Mouse (Mus musculus) spleen, postnatal 0 days (tissue): ENCODE results near the gene Taz. TPM values are rescaled to one million over a fixed set of nuclear protein-coding genes. Genes with fewer than 3 reads are reported as not detected.

Experiments used
- polyA plus RNA-seq: library from polyadenylated mRNA; unstranded; fragments of >200 nt; fragmentation: Nextera tagmentation; extraction: Ambion mirVana; gene quantifications from 2 replicates; pipeline ENCODE4 v1.2.1, GENCODE M21; 2015

Taz gene
- polyA plus RNA-seq, result 42.8 and 48.5 TPM in 2 replicates

DNA sequence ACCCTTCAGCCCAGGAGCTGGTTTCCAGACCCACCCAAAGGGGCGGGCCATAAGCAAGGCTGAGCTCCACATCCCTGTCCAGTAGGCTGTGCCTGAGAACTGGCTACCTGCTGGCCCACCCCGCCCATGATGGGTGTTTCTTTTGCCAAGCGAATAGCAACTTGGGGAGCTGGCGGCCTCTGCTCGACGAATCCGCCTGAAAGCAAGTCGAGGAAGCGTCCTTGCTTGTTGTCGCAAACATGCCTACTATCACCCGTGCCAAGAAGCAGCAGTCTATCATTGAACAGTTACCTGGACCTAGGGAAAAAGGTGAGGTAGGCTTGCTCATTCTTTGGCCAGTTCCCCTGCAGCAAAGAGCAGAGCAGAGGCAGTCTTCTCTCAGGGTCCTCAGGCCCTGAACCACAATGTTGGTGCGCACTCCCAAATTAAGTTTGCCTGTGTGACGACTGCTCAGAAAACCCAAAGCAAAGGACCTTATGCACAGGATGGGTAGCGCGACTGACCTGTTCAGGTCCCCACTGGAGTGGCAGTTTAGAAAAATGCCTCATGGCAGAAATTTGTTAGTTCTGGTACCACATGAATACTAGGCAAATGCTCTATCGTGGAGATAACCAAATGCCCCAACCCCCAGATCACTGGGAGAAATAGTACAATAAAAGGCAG is at the start of gene Taz, which contains the start of gene Dnase1l1:
Taz (plus strand) TSS at position 181 of the 663 bp plus-strand sequence.
Dnase1l1 (minus strand) TSS at position 606 of the 663 bp plus-strand sequence.

DNA sequence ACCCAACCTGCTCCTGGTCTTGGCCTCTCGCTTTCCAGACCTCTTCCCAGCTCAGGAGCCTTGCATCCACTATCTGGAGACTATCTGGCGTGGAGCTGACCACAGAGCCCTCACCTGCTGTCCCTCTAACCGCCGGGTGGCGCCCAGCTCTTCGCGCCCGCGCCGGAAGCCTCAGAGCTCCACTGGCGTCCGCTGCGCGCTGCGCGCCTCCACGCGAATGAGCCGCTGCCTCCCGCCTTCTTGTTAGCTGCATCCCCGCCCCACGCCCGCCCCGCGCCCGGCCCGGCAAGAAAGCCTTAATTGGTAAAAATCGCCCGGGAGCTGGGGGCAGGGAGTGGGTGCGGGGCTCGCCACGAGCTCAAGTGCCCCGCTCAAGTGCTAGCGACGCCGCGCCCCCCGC is 32.1 kb upstream of the Taz start, which contains the start of gene Flna:
Flna (minus strand) TSS at position 206 of the 400 bp plus-strand sequence.

DNA sequence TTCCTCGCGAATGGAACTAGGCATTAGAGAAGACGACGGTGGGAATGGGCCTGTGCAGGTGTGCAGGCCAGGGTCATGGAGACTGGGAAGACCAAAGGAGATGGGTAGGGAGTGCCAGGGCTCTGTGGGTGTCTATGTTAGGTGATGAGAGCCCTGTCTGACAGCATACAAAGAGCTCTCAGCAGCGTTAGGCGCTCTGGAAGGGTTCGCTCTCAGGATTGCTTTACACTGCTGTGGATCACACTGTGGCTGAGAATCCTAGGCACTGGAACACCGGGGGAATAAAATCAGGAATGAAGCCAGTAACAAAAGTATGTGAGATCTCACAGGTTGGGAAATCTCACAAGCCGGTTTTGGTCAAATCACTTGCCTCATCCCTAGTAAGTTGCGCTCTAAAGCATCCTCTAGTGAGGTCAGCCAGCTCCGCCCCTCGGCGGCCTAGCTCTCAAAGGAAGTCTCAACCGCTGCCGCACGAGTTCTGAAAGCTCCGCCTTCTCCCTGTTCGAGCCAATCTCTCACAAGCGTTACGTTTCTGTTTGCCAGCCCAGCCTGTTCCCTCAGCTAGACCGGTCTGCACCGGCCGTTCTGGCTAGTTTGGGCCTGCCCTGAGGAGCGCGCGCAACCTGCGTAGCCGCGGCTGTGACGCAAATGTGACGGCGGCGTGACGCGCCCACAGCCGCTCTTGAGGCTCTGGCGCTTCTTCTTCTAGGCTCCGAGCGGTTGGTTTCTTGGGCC is 27.4 kb upstream of the Taz start, which contains the start of gene Emd:
Emd (plus strand) TSS at position 535 of the 735 bp plus-strand sequence.

DNA sequence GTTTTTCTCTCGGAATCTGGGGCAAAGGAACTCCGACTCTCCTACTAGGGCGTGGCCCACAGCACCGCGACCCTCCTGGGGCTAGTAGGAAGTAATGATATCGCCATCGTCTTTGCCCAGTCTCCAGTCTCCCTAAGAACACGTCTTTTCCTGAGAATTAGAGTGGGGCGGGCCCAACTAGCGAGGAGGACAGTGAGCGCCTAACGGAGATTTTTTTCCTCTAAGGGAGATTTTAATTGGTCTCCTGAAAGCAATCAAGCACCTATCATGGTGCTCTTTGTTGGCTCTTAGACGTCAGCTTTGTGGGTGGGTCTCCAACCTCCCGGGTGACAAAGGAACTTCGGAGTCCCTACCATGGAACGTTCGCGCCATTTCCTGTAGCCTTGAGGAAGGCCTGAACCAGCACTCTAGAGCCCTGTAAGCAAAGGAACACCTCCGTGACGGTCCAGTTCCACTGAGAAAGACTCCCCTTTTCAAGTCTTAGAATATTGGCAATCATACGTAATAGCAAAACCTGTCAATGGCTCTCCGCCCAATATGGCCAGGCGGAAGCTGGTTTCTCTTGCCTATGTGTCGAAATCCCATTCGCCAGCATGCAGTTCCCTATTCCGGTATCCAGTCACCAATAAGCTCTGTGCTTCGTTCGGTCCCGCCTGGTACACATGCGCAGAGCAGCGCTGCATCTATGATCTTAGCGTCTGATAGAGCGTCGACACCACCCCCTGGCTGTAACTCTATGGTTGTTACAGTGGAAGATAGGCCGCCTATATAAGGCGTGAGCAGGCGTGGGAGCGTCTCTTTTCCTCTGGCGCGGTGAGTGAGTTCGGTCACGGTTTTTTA is 11.4 kb upstream of the Taz start, which contains the start of gene Rpl10:
Rpl10 (plus strand) TSS at position 751 of the 840 bp plus-strand sequence.

DNA sequence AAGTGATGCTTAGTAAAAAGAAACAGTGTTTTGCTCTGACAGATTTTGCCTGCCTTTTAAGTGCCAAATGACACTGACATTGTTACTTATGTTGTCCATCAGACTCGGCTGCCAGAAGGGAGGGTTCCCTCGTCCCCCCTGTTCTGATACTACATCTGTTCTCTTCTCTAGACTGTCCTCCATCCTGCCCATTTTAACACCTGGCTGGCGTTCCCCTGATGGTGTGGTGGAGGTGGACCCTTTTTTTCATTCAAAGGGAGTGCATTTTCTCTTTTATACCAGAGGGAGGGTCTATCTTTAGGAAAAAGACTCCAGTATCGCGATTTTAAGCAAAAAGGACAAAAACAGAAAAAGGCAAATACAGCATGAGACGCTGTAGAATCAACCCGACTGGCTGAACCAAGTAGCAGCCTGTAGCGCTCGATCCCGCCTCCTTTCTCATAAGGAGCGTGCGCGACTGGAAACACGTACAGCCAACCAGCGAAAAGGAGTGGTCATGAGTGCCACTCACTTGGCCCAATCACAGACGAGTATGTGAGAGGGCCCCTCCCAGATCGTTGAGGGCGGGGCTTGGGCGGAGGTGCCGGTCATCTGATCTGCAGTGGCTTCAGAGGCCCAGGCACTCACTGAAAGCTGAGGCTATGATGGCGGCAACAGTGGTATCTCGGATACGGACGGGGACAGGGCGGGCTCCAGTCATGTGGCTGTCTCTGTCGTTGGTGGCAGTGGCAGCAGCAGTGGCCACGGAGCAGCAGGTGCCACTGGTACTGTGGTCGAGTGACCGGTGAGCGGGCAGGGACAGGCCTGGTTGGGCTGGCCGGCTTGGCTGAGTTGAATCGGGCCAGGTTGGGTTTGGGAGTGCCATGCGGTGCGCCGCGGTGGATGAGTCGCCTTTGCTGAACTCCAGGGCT is 15.1 kb downstream of the Taz start, which contains the start of gene Atp6ap1:
Atp6ap1 (plus strand) TSS at position 560 of the 911 bp plus-strand sequence.

DNA sequence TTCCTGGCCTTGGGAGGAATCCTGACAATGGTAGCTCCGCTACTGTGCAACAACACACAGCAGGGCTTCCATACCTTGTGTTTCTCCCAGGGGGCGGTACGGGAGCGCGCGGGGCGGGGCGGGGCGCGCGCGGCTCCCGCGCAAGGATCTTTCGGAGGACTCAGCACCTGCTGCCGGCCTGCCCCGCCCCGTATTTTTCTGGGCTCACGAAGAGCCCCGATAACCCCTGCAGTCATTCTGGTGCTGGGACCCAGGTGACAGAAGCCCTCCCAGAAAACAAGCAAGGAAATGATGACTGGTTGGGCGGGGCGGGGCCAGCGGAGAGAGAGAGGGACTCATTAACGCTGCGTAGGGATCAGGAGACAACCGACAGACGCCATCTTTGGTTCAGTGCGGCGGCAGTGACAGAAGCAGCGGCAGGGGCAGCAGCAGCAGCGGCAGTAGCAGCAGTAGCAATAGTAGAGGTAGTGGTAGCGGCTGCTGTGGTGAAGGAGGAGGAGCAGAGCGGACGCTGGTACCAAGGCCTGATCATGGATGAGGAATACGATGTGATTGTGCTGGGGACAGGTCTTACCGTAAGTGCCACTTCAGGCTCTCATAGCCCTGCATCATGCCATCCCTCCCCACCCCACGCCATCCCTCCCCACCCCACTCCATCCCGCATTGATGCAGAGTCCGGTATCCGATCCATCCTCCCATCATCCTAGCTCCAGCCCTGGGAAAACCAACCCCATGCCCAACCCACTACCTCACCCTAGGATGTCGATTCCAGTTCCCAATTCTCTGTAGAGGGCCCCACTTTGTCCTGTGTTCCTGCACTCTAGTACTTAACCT is 23.4 kb downstream of the Taz start, which contains the start of gene Gdi1:
Gdi1 (plus strand) TSS at position 132 of the 834 bp plus-strand sequence.

DNA sequence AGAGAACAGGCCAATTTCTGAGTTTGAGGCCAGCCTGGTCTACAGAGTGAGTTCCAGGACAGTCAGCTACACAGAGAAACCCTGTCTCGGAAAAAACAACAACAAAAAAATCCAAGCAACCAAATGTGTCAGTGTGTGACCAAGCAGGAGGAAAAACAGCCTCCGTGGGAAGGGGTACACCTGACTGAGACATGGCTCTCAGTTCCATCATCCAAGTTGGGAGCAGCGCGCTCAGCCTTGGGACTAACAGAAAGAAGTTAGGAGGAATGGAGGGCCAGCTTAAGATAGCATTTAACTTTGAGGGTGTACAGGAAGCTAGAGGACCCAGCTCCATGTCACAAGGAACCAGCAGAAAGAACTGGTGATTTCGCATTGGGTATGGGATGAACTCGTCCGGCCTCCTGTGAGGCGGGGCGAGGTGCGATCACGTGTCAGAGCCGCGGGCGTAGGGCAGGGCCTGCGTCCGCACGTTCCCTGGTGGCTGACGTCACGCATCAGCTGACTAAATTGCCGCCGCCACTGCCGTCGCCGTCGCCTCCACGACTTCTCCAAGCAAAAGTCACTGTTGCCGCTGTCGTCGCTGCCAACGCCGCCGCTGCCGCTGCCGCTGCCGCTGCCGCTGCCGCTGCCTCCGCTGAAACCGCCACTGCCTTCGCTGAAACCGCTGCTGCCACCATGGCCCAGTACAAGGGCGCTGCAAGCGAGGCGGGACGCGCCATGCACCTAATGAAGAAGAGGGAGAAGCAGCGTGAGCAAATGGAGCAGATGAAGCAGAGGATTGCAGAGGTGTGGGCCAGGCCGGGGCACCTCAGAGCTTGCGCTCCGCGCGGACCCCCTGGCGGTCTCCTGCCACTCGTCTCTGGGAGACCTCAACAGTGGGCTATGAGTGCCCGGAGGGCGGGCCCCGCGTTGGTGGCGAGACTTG is 31.1 kb downstream of the Taz start, which contains the start of gene Fam50a:
Fam50a (plus strand) TSS at position 494 of the 925 bp plus-strand sequence.

DNA sequence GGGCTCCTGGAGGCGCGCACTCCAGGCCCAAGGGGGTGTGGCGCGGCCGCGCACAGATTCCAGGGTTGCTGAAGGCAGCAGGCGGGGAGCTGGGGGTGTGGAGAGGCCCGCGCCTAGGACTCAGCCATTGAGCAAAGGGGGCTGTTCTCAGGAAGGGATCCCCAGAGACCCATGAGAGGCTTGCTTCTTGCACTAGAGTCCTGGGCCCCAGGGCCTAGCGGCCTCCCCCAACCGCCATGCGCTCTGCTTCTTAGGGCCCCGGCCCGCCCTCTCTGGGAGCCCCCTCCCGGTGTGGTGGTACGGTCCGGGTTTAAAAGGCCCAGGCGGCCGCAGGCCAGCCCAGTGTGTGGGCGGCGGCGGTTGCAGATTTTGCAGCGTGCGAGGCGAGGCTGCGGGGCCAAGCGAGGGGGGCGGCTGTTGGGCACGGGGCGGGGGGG is 47.0 kb downstream of the Taz start, which contains the start of gene Plxna3:
Plxna3 (plus strand) TSS at position 342 of the 437 bp plus-strand sequence.

Other genes starting within 250 kb of the Taz start
- not detected in 2 replicates for gene Opn1mw, start 154.4 kb upstream of the Taz start, polyA plus RNA-seq
- gene Mecp2, start 146.5 kb upstream of the Taz start, polyA plus RNA-seq, result 8.1 and 9.0 TPM in 2 replicates
- gene Tex28, start 114.1 kb upstream of the Taz start, polyA plus RNA-seq, result not detected in 2 replicates
- 0.05 TPM in 1 of 2 replicates, not detected in the other for gene Tktl1, start 104.7 kb upstream of the Taz start, polyA plus RNA-seq
- 107 and 134 TPM in 2 replicates for gene Flna, start 32.1 kb upstream of the Taz start, polyA plus RNA-seq
- gene Emd, start 27.2 kb upstream of the Taz start, polyA plus RNA-seq, result 14.7 and 15.4 TPM in 2 replicates
- gene Rpl10, start 11.1 kb upstream of the Taz start, polyA plus RNA-seq, result 740 and 747 TPM in 2 replicates
- 27.8 and 31.3 TPM in 2 replicates for gene Dnase1l1, start 425 bp downstream of the Taz start, polyA plus RNA-seq
- gene Atp6ap1, start 15.2 kb downstream of the Taz start, polyA plus RNA-seq, result 71.8 and 82.1 TPM in 2 replicates
- 59.5 and 73.3 TPM in 2 replicates for gene Gdi1, start 23.1 kb downstream of the Taz start, polyA plus RNA-seq
- gene Fam50a, start 31.1 kb downstream of the Taz start, polyA plus RNA-seq, result 35.4 and 36.9 TPM in 2 replicates
- 1.1 and 1.8 TPM in 2 replicates for gene Plxna3, start 47.2 kb downstream of the Taz start, polyA plus RNA-seq
- gene Lage3, start 71.7 kb downstream of the Taz start, polyA plus RNA-seq, result 74.6 and 77.4 TPM in 2 replicates
- 46.3 and 50.9 TPM in 2 replicates for gene Ubl4a, start 91.3 kb downstream of the Taz start, polyA plus RNA-seq
- 9.6 and 11.5 TPM in 2 replicates for gene Slc10a3, start 91.4 kb downstream of the Taz start, polyA plus RNA-seq
- 10.6 and 14.6 TPM in 2 replicates for gene Fam3a, start 111.4 kb downstream of the Taz start, polyA plus RNA-seq
- gene Ikbkg, start 111.4 kb downstream of the Taz start, polyA plus RNA-seq, result 11.6 and 14.1 TPM in 2 replicates
- 49.6 and 52.9 TPM in 2 replicates for gene G6pdx, start 147.3 kb downstream of the Taz start, polyA plus RNA-seq
- gene Gm6880, start 199.5 kb downstream of the Taz start, polyA plus RNA-seq, result not detected in 2 replicates